Mouse (Mus musculus) heart, postnatal 0 days (tissue): Measurements from ENCODE around the gene F3.

ENCODE experiments used
- CTCF ChIP-seq: IDR thresholded peaks from 2 replicates; pipeline ENCODE4 v1.5.1; 2016; ENCODE audit warnings: antibody characterized with exemption, control low read depth, low read depth
- EP300 ChIP-seq: IDR thresholded peaks from 2 replicates; pipeline ENCODE4 v1.6.1; 2016; ENCODE audit warnings: antibody characterized with exemption, low read depth

- TF ChIP-seq EP300: no peak
- no peak for TF ChIP-seq CTCF
Observed at GRCm38 (mm10) chr3:121737901-121738300, 14.6 kb downstream of the F3 start.
